Mouse (Mus musculus) forebrain, embryonic 10.5 days (tissue): ENCODE results near the gene Defa21. TPM values are rescaled to one million over a fixed set of nuclear protein-coding genes. Genes with fewer than 3 reads are reported as not detected.
"Not testable (repeated sequence)": the region's sequence is repeated elsewhere in the genome, so short reads cannot be mapped to it uniquely, and the experiment has no call there.

Source experiments
- DNase-seq: peaks from one replicate; pipeline ENCODE4 v3.0.0-alpha.2; 2017; ENCODE audit warnings: low spot score; ENCODE audit errors: extremely low spot score
- H3K27ac ChIP-seq: fragments of 300-500 bp; sonication (generic); 2 replicates; pipeline ENCODE4 v1.5.1; 2016; ENCODE audit warnings: mild to moderate bottlenecking
- H3K27me3 ChIP-seq: fragments of 300-500 bp; sonication (generic); 2 replicates; pipeline ENCODE4 v1.6.1; 2016; ENCODE audit warnings: mild to moderate bottlenecking; ENCODE audit not compliant: poor library complexity, severe bottlenecking
- H3K36me3 ChIP-seq: fragments of 300-500 bp; sonication (generic); replicated peaks from 2 replicates; pipeline ENCODE4 v1.6.1; 2016; ENCODE audit warnings: mild to moderate bottlenecking, moderate library complexity
- H3K4me1 ChIP-seq: fragments of 300-500 bp; sonication (generic); 2 replicates; pipeline ENCODE4 v1.6.1; 2016
- H3K4me3 ChIP-seq: fragments of 300-500 bp; sonication (generic); 2 replicates; pipeline ENCODE4 v1.5.1; 2016; ENCODE audit warnings: mild to moderate bottlenecking, moderate library complexity
- H3K9me3 ChIP-seq: fragments of 300-500 bp; sonication (generic); 2 replicates; pipeline ENCODE4 v1.6.1; 2016; ENCODE audit warnings: mild to moderate bottlenecking, moderate library complexity
- WGBS: fragments of 180-500 bp; shearing (Covaris S2); methylation state at CpG from one replicate; pipeline ENCODE4 v1.1.7; 2016; 5-methylcytosine and 5-hydroxymethylcytosine counted together
- polyA plus RNA-seq: library from polyadenylated mRNA; unstranded; fragments of >200 nt; fragmentation: Nextera tagmentation; extraction: Ambion mirVana; gene quantifications from 2 replicates; pipeline ENCODE4 v1.2.1, GENCODE M21; 2016

Defa21 gene
- polyA plus RNA-seq: not detected in 2 replicates

GRCm38 (mm10) chr8:21025245-21025644 is at the start of gene Defa21:
Defa21 (plus strand) TSS chr8:21025545.
- not testable (repeated sequence) for H3K27ac ChIP-seq, H3K4me3 ChIP-seq, H3K27me3 ChIP-seq, H3K9me3 ChIP-seq, H3K4me1 ChIP-seq, DNase-seq, H3K36me3 ChIP-seq
- no CpG with 5 or more reads among the region's 1 CpGs for WGBS

GRCm38 (mm10) chr8:20979846-20980245 is 45.5 kb upstream of the Defa21 start:
- Histone ChIP-seq H3K36me3 (no peaks in the 10 kb centered on the region), H3K9me3 (peaks cover 45% of the 10 kb centered on the region; the same call in 1 of the 2 replicates), H3K4me3 (no peak overlapping the region), H3K27me3 (no peaks in the 10 kb centered on the region), H3K27ac (no peak overlapping the region), H3K4me1 (no peaks in the 10 kb centered on the region)
- WGBS: 58% methylated on average over 1 of the region's 1 CpGs
- no peak for DNase-seq

GRCm38 (mm10) chr8:20994042-20994441 is 31.3 kb upstream of the Defa21 start:
- not testable (repeated sequence) for H3K27me3 ChIP-seq, H3K27ac ChIP-seq, DNase-seq, H3K36me3 ChIP-seq, H3K4me3 ChIP-seq, H3K4me1 ChIP-seq
- H3K9me3 ChIP-seq: peaks cover 15% of the 10 kb centered on the region

- Histone ChIP-seq H3K27me3 (no peaks in the 10 kb centered on the region), H3K4me1 (no peaks in the 10 kb centered on the region), H3K9me3 (peaks cover 14% of the 10 kb centered on the region), H3K27ac (no peak overlapping the region), H3K36me3 (no peaks in the 10 kb centered on the region), H3K4me3 (no peak overlapping the region)
- 76% methylated on average over 2 of the region's 2 CpGs for WGBS
- DNase-seq: no peak
Measured at GRCm38 (mm10) chr8:20996776-20997175, 28.6 kb upstream of the Defa21 start.

GRCm38 (mm10) chr8:20997291-20997690 is 28.1 kb upstream of the Defa21 start:
- Histone ChIP-seq H3K4me3 (no peak overlapping the region), H3K27me3 (no peaks in the 10 kb centered on the region), H3K4me1 (no peaks in the 10 kb centered on the region), H3K9me3 (peaks cover 14% of the 10 kb centered on the region), H3K36me3 (no peaks in the 10 kb centered on the region), H3K27ac (no peak overlapping the region)
- no peak for DNase-seq

GRCm38 (mm10) chr8:21001171-21001570 is 24.2 kb upstream of the Defa21 start:
- WGBS: 49% methylated on average over 8 of the region's 8 CpGs
- Histone ChIP-seq H3K4me3 (no peak overlapping the region), H3K4me1 (no peaks in the 10 kb centered on the region), H3K27ac (no peak overlapping the region), H3K9me3 (peaks cover 18% of the 10 kb centered on the region), H3K36me3 (no peaks in the 10 kb centered on the region), H3K27me3 (no peaks in the 10 kb centered on the region)
- peak; percentile 17 for DNase-seq

- DNase-seq: no peak
- 29% methylated on average over 1 of the region's 1 CpGs for WGBS
- peaks cover 33% of the 10 kb centered on the region for H3K9me3 ChIP-seq
- no peak overlapping the region for H3K4me3 ChIP-seq
- H3K4me1 ChIP-seq: no peaks in the 10 kb centered on the region
- H3K27me3 ChIP-seq: no peaks in the 10 kb centered on the region
- H3K36me3 ChIP-seq: no peaks in the 10 kb centered on the region
- H3K27ac ChIP-seq: no peak overlapping the region
Measured at GRCm38 (mm10) chr8:21006801-21007200, 18.5 kb upstream of the Defa21 start.

GRCm38 (mm10) chr8:21008578-21008977 is 16.8 kb upstream of the Defa21 start:
- not testable (repeated sequence) for H3K27ac ChIP-seq, H3K4me1 ChIP-seq, H3K27me3 ChIP-seq, H3K36me3 ChIP-seq, DNase-seq, H3K4me3 ChIP-seq
- 59% methylated on average over 6 of the region's 6 CpGs for WGBS
- peaks cover 39% of the 10 kb centered on the region for H3K9me3 ChIP-seq

GRCm38 (mm10) chr8:21010548-21010947 is 14.8 kb upstream of the Defa21 start:
- not testable (repeated sequence) for H3K4me3 ChIP-seq, DNase-seq, H3K36me3 ChIP-seq, H3K4me1 ChIP-seq, H3K27ac ChIP-seq, H3K27me3 ChIP-seq
- 75% methylated on average over 1 of the region's 1 CpGs for WGBS
- peaks cover 35% of the 10 kb centered on the region for H3K9me3 ChIP-seq

- not testable (repeated sequence) for H3K27ac ChIP-seq, H3K27me3 ChIP-seq, H3K4me3 ChIP-seq, H3K4me1 ChIP-seq, H3K36me3 ChIP-seq, H3K9me3 ChIP-seq, DNase-seq
- WGBS: no CpG with 5 or more reads among the region's 1 CpGs
Measured at GRCm38 (mm10) chr8:21054747-21055146, 29.4 kb downstream of the Defa21 start, which contains the start of gene Defa23. Defa23 (plus strand) TSS chr8:21055047.

- H3K9me3 ChIP-seq, H3K36me3 ChIP-seq, H3K4me1 ChIP-seq, DNase-seq, H3K27me3 ChIP-seq, H3K27ac ChIP-seq, H3K4me3 ChIP-seq: not testable (repeated sequence)
- 89% methylated on average over 1 of the region's 1 CpGs for WGBS
Measured at GRCm38 (mm10) chr8:21064738-21065137, 39.4 kb downstream of the Defa21 start, which contains the start of gene Defa35. Defa35 (plus strand) TSS chr8:21065038.

Other genes with a start within 250 kb of the Defa21 start
- not detected in 2 replicates for gene Defb33, start 132.9 kb upstream of the Defa21 start, polyA plus RNA-seq
- not detected in 2 replicates for gene Gm15056, start 122.9 kb upstream of the Defa21 start, polyA plus RNA-seq
- not detected in 2 replicates for gene Gm6040, start 103.5 kb upstream of the Defa21 start, polyA plus RNA-seq
- not detected in 2 replicates for gene AY761185, start 80.8 kb upstream of the Defa21 start, polyA plus RNA-seq
- not detected in 2 replicates for gene Defa23, start 29.5 kb downstream of the Defa21 start, polyA plus RNA-seq
- gene Defa35, start 39.5 kb downstream of the Defa21 start, polyA plus RNA-seq: not detected in 2 replicates
- gene Defa25, start 58.9 kb downstream of the Defa21 start, polyA plus RNA-seq: not detected in 2 replicates
- gene Gm14851, start 70.5 kb downstream of the Defa21 start, polyA plus RNA-seq: not detected in 2 replicates
- gene Defa30, start 109.1 kb downstream of the Defa21 start, polyA plus RNA-seq: not detected in 2 replicates
- not detected in 2 replicates for gene Defa22, start 136.7 kb downstream of the Defa21 start, polyA plus RNA-seq
- gene Defa31, start 166.1 kb downstream of the Defa21 start, polyA plus RNA-seq: not detected in 2 replicates
- not detected in 2 replicates for gene Gm15293, start 176.0 kb downstream of the Defa21 start, polyA plus RNA-seq
- gene Gm15292, start 224.2 kb downstream of the Defa21 start, polyA plus RNA-seq: not detected in 2 replicates